Mouse (Mus musculus) kidney, embryonic 14.5 days (tissue): ENCODE data around the gene Shb. TPM values are rescaled to one million over a fixed set of nuclear protein-coding genes. Genes with fewer than 3 reads are reported as not detected.

Source experiments
- ATAC-seq: fragments of 200-750 bp; cut with Nextera tagmentation; 2 replicates; pipeline ENCODE4 v1.8.0; 2017; ENCODE audit warnings: moderate number of reproducible peaks, mild to moderate bottlenecking, moderate TSS enrichment, moderate library complexity; ENCODE audit not compliant: low FRiP score, low TSS enrichment
- H3K27ac ChIP-seq: fragments of 300-500 bp; sonication (generic); 2 replicates; pipeline ENCODE4 v1.5.1; 2014; ENCODE audit warnings: low read depth, mild to moderate bottlenecking, low read length, moderate library complexity, mixed read lengths
- H3K27me3 ChIP-seq: fragments of 300-500 bp; sonication (generic); 2 replicates; pipeline ENCODE4 v1.6.1; 2014; ENCODE audit warnings: mild to moderate bottlenecking, low read length; ENCODE audit not compliant: control insufficient read depth, insufficient read depth
- H3K36me3 ChIP-seq: fragments of 300-500 bp; sonication (generic); 2 replicates; pipeline ENCODE4 v1.6.1; 2014; ENCODE audit warnings: low read length, mixed read lengths; ENCODE audit not compliant: control insufficient read depth, insufficient read depth
- H3K4me1 ChIP-seq: fragments of 300-500 bp; sonication (generic); 2 replicates; pipeline ENCODE4 v1.6.1; 2014; ENCODE audit warnings: low read length, mixed read lengths; ENCODE audit not compliant: control insufficient read depth, insufficient read depth
- H3K4me2 ChIP-seq: fragments of 300-500 bp; sonication (generic); replicated peaks from 2 replicates; pipeline ENCODE4 v1.6.1; 2014; ENCODE audit warnings: low read depth, mild to moderate bottlenecking, low read length
- H3K4me3 ChIP-seq: fragments of 300-500 bp; sonication (generic); 2 replicates; pipeline ENCODE4 v1.5.1; 2014; ENCODE audit warnings: mild to moderate bottlenecking, low read length
- H3K9ac ChIP-seq: fragments of 300-500 bp; sonication (generic); 2 replicates; pipeline ENCODE4 v1.6.1; 2014; ENCODE audit warnings: low read depth, mild to moderate bottlenecking, low read length, moderate library complexity
- H3K9me3 ChIP-seq: fragments of 300-500 bp; sonication (generic); 2 replicates; pipeline ENCODE4 v1.6.1; 2016; ENCODE audit warnings: low read length; ENCODE audit not compliant: control insufficient read depth
- WGBS: fragments of 180-500 bp; shearing (Covaris S2); extraction: QIAGEN DNeasy Blood & Tissue Kit; methylation state at CpG from one replicate; pipeline ENCODE4 v1.1.7; 2014; 5-methylcytosine and 5-hydroxymethylcytosine counted together
- polyA plus RNA-seq: library from polyadenylated mRNA; unstranded; fragments of >200 nt; fragmentation: Nextera tagmentation; extraction: Ambion mirVana; gene quantifications from 2 replicates; pipeline ENCODE4 v1.2.1, GENCODE M21; 2014

The Shb gene
- polyA plus RNA-seq, 1 experiment from 2014 or later, result 6.1 TPM

GRCm38 (mm10) chr4:45510163-45510562, 22.1 kb downstream of the Shb start:
- Histone ChIP-seq H3K9ac (no peak overlapping the region), H3K9me3 (no peaks in the 10 kb centered on the region), H3K4me2 (no peak overlapping the region), H3K27ac (peak overlapping the region; percentile 55; the same call in 1 of the 2 replicates), H3K27me3 (no peaks in the 10 kb centered on the region), H3K4me3 (no peak overlapping the region), H3K4me1 (peaks cover 78% of the 10 kb centered on the region), H3K36me3 (no peaks in the 10 kb centered on the region)
- WGBS, result 14% methylated on average over 6 of the region's 6 CpGs
- ATAC-seq, result peak; percentile 32; the same call in 1 of the 2 replicates

GRCm38 (mm10) chr4:45509416-45509815, 22.9 kb downstream of the Shb start:
- H3K9me3 ChIP-seq, result no peaks in the 10 kb centered on the region
- no peak overlapping the region for H3K4me2 ChIP-seq
- H3K36me3 ChIP-seq, result no peaks in the 10 kb centered on the region
- no peaks in the 10 kb centered on the region for H3K27me3 ChIP-seq
- no peak overlapping the region; the same call in 1 of the 2 replicates for H3K27ac ChIP-seq
- H3K4me3 ChIP-seq, result no peak overlapping the region
- no peak for ATAC-seq
- H3K4me1 ChIP-seq, result peaks cover 72% of the 10 kb centered on the region
- 91% methylated on average over 4 of the region's 4 CpGs for WGBS
- H3K9ac ChIP-seq, result no peak overlapping the region

GRCm38 (mm10) chr4:45508469-45508868, 23.8 kb downstream of the Shb start:
- WGBS, result 62% methylated on average over 6 of the region's 6 CpGs
- no peak overlapping the region for H3K27ac ChIP-seq
- H3K4me1 ChIP-seq, result peaks cover 66% of the 10 kb centered on the region

DNA sequence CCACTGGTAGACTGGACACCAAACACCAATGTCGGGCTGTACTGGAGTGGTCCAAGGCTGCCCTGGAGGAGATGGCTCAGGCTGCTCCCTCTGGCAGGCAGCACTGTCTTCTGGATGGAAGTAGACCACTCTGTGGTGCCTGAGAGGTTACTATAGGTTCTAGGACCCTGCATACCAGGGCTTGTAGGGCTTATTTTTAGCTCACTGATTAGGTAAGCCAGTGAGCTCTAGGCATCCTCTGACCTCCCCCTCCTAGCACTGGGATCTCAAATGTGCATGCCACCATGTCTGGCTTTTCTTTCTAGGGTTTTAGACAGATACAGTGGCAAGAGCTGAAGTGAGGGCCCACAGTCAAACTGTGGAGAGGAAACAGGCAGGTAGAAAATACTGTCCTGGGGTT, 24.8 kb downstream of the Shb start:
- WGBS, result 88% methylated on average over 1 of the region's 1 CpGs
- H3K4me3 ChIP-seq, result no peak overlapping the region
- H3K4me1 ChIP-seq, result peaks cover 61% of the 10 kb centered on the region
- H3K27me3 ChIP-seq, result no peaks in the 10 kb centered on the region
- 0 out of 2 replicates have a peak, but pooled peaks have one; percentile 17 for ATAC-seq
- peak overlapping the region; percentile 4; the same call in 1 of the 2 replicates for H3K27ac ChIP-seq
- H3K4me2 ChIP-seq, result no peak overlapping the region
- no peaks in the 10 kb centered on the region for H3K9me3 ChIP-seq
- H3K9ac ChIP-seq, result no peak overlapping the region
- H3K36me3 ChIP-seq, result no peaks in the 10 kb centered on the region

More at GRCm38 (mm10) chr4:45508469-45508868, 23.8 kb downstream of the Shb start:
- H3K4me2 ChIP-seq, result no peak overlapping the region
- ATAC-seq, result no peak
- H3K36me3 ChIP-seq, result no peaks in the 10 kb centered on the region
- H3K4me3 ChIP-seq, result no peak overlapping the region
- peak overlapping the region; percentile 19; the same call in 1 of the 2 replicates for H3K9ac ChIP-seq
- H3K27me3 ChIP-seq, result no peaks in the 10 kb centered on the region
- H3K9me3 ChIP-seq, result no peaks in the 10 kb centered on the region

DNA sequence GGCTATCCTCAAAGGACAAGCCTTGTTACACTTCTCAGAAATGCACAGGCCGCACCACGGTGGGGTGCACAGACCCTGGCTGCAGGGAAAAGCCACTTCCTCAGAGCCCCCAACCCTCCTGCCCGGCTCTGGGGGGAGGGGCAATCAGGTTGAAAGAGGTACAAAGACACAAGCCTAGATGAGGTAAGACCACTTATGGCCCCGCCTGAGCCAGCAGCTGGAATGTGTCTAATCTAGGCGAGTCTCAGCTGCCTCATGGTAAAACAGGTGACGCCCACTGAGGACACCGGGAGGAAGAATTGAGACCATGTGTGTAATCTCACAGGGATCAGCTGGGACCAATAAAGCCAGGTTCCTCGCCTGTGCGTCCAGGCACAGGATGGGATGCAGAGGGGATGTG, 25.2 kb downstream of the Shb start:
- 31% methylated on average over 9 of the region's 9 CpGs for WGBS
- Histone ChIP-seq H3K4me1 (peaks cover 65% of the 10 kb centered on the region), H3K4me2 (no peak overlapping the region), H3K36me3 (no peaks in the 10 kb centered on the region), H3K4me3 (no peak overlapping the region), H3K27ac (peak overlapping the region; percentile 59; the same call in 1 of the 2 replicates), H3K9me3 (no peaks in the 10 kb centered on the region), H3K27me3 (no peaks in the 10 kb centered on the region), H3K9ac (no peak overlapping the region)
- ATAC-seq, result 0 out of 2 replicates have a peak, but pooled peaks have one; percentile 4

GRCm38 (mm10) chr4:45506613-45507012, 25.7 kb downstream of the Shb start:
- H3K27ac ChIP-seq, result peak overlapping the region; percentile 59; the same call in 1 of the 2 replicates
- ATAC-seq, result no peak
- WGBS, result 19% methylated on average over 5 of the region's 5 CpGs
- no peaks in the 10 kb centered on the region for H3K27me3 ChIP-seq
- H3K9me3 ChIP-seq, result no peaks in the 10 kb centered on the region
- no peak overlapping the region for H3K9ac ChIP-seq
- no peaks in the 10 kb centered on the region for H3K36me3 ChIP-seq
- H3K4me3 ChIP-seq, result no peak overlapping the region
- no peak overlapping the region for H3K4me2 ChIP-seq
- peaks cover 65% of the 10 kb centered on the region for H3K4me1 ChIP-seq

- H3K27me3 ChIP-seq, result no peaks in the 10 kb centered on the region
- no peak overlapping the region for H3K27ac ChIP-seq
- 86% methylated on average over 2 of the region's 2 CpGs for WGBS
- no peaks in the 10 kb centered on the region for H3K9me3 ChIP-seq
- H3K9ac ChIP-seq, result no peak overlapping the region
- no peak for ATAC-seq
- H3K4me2 ChIP-seq, result no peak overlapping the region
- no peaks in the 10 kb centered on the region for H3K36me3 ChIP-seq
- no peak overlapping the region for H3K4me3 ChIP-seq
- H3K4me1 ChIP-seq, result peaks cover 58% of the 10 kb centered on the region
Observed at GRCm38 (mm10) chr4:45505671-45506070, 26.6 kb downstream of the Shb start.

DNA sequence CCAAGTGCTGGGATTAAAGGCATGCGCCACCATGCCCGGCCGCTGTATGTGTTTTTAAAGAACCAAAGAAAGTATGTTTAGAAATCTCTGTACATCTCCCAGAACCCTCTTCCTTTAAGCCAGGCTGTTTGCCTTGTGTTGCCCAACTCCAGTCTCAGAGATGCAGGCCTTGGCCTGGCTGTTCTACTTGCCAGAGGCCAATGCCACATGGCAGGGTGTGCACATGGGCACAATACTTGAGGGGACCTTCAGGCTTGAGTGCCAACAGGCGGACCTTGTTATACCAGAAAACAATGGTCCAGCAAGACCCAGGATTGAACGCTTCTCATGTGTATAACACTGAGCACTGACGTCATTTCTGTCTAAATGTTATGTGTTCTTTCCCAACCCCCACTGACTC, 27.1 kb downstream of the Shb start:
- H3K9ac ChIP-seq, result no peak overlapping the region
- ATAC-seq, result no peak
- H3K27me3 ChIP-seq, result no peaks in the 10 kb centered on the region
- no peaks in the 10 kb centered on the region for H3K9me3 ChIP-seq
- no peak overlapping the region for H3K27ac ChIP-seq
- 94% methylated on average over 6 of the region's 6 CpGs for WGBS
- no peak overlapping the region for H3K4me2 ChIP-seq
- no peak overlapping the region for H3K4me3 ChIP-seq
- no peaks in the 10 kb centered on the region for H3K36me3 ChIP-seq
- H3K4me1 ChIP-seq, result peaks cover 60% of the 10 kb centered on the region

GRCm38 (mm10) chr4:45503816-45504215, 28.5 kb downstream of the Shb start:
- Histone ChIP-seq H3K27ac (no peak overlapping the region), H3K9me3 (no peaks in the 10 kb centered on the region)
- 55% methylated on average over 3 of the region's 3 CpGs for WGBS

More at GRCm38 (mm10) chr4:45503816-45504215, 28.5 kb downstream of the Shb start:
- Histone ChIP-seq H3K9ac (no peak overlapping the region), H3K4me1 (peaks cover 62% of the 10 kb centered on the region), H3K36me3 (no peaks in the 10 kb centered on the region), H3K27me3 (no peaks in the 10 kb centered on the region), H3K4me2 (no peak overlapping the region), H3K4me3 (no peak overlapping the region)
- no peak for ATAC-seq
